Mouse (Mus musculus) layer of hippocampus, adult 11-12 months (tissue): ENCODE data around the gene Mbnl2.
A peak's percentile ranks its signal among the peaks of the same experiment; 100 is the strongest.

Source experiments
- DNase-seq: peaks from one replicate; pipeline ENCODE4 v3.0.0; 2022; ENCODE audit warnings: low spot score

Mbnl2 gene

DNA sequence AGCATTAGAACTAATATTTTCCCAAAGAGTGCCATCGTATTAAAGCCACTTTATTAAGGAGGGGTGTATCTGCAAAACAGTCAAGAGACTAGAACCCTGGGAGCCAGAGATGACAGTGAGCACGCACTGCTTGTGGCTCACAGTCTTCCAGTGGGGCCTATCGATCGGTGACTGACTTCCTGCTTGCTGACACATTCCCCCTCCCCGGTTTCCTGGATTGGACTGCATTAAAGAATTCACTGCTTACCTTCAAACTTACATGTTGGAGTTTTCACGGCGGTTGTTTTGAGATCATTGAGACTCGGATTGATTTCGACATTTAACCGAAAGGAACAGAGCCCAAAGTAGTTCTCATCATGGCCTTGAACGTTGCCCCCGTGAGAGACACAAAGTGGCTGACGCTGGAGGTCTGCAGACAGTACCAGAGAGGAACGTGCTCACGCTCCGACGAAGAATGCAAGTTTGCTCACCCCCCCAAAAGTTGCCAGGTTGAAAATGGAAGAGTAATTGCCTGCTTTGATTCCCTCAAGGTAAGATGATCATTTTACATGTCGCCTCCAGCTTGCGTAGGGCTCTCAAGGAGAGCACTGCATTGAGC lies 49.5 kb downstream of the Mbnl2 start:
- no peak for DNase-seq

DNA sequence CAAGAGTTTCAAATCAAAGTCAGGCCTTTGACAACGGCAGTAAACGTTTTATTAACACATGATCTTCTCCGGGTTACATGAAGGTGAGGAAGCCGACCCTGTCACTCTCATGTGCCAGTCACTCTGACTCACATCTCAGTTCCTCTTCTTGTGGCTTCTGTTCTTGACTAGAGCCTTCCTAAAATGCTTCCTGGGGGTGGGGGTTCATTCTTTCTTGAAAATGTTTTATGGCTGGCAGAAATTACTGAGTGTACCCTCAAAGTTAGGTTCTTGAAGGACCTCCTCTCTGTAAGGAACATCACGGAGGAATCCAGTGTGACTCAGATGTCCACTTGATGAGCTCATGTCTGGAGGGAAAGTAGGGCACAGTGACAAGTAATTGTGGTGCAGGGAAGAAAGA lies 50.2 kb downstream of the Mbnl2 start:
- no peak for DNase-seq

DNA sequence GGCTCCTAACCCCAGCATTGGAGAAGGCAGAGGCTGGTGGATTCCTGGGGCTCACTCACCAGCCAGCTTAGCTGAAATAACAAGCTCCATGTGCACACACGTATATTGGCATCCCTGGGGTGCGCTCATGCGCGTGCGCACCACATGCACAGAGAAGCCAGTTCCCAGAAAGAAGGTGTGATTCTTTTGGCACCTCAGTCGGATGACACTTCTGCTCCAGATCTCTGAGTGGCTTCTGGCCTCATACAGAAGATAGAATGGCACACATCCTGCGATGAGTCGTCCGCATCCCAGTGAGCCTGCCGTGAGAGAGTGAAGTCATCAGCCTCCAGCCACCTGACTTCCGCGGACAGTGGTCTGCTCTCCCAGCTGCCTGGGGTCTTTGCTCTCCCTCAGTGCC lies 55.0 kb downstream of the Mbnl2 start:
- DNase-seq, result peak; percentile 47

DNA sequence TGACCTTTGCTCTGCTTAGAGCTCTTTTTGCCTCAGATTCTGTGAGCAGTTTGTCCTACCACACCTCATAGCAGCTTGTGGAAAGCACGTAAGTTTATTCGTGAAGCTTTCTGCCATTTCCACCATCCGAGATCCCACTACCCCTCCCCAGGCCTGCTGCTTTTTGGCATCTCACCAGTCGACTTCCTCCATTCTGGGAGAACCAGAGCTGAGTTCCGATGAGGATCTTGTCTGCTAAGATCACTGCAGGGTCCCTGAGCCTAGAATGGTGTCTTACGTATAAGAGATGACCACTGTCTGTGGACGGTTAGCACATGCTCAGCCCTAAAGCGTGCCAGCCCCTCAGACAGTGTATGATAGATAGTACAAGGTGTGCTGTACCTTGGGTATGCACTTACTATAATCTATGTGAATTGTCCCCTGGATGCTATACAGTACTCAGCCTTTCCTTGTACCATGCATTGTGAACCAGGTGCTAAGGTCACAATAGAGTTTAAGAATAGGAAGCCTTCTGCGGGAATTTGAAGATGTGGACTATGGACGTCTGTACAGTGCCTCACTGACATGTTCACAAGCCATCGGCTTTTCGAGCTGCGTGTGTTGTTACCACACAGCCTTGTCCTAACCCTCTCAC lies 55.5 kb downstream of the Mbnl2 start:
- no peak for DNase-seq

DNA sequence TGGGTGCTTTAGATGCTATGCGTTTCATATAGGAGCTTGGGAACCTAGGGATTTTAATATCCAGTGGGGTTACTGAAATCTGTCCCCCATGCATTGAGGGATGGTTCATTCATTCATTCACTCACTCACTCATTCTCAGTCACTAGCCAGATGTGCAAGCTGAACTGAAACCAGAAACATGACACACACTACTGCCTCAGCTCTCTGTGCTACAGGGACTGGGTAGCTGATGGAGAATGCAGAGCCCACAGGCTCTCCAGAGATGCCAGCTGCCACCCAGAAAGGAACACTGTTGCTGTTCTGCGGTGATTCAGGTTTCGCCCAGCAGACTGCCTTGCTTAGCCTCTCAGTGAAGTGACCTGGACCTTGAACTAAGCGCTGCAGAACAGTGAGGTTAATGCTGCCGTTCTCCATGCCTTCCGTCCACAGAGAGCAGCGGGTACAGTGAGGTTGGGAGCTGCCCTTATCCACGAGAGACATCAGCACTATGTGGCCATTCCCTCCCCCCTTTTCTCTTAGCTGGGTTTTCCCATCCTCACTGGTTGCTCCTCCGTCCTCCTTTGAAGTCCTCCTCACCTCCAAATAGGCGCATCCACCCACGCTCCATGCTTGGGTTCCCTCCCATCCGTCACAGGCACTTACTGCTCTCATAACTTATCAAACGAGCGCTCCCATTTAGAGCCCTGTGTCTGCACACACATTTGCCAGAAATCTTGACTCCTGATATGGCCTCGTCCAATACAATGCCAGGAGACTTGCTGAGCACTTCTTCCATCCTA lies 58.2 kb downstream of the Mbnl2 start:
- no peak for DNase-seq

DNA sequence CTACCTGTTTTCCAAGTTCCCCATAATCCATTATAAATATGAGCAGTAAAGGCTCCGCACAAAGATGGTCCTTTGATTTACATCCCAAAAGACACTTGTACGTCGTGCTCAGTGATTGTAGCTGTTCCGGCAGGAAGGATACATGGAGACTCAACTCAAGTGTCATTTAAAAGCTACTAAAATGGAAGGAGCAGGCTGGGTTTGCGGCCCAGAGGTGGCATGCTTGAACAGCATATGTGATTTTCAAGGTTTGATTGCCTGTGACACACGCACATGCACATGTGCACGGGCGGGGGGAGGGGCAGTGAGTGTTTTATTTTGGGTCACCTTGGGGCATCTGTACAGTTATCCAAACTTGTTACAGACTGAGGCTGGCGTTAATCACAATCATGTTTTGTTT lies 59.9 kb downstream of the Mbnl2 start:
- DNase-seq, result no peak

DNA sequence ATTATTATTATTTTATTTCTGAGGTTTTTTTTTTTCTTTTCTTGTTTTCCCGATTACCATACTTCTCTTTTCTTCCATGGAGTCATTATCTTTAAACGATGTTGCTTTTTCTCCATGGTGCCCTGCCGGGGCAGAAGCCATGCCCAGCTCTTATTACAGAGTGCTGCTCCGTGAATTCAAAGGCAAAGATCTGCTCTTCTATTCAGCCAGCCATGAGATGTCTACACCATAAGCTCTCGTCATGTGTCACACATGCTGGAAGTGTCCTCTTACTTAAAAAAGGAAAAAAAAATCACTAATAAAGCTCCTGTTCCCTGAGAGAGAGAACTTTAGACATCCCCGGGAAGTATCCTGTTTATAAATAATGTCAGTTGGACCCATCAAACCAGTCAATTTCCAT lies 60.4 kb downstream of the Mbnl2 start:
- DNase-seq, result no peak

DNA sequence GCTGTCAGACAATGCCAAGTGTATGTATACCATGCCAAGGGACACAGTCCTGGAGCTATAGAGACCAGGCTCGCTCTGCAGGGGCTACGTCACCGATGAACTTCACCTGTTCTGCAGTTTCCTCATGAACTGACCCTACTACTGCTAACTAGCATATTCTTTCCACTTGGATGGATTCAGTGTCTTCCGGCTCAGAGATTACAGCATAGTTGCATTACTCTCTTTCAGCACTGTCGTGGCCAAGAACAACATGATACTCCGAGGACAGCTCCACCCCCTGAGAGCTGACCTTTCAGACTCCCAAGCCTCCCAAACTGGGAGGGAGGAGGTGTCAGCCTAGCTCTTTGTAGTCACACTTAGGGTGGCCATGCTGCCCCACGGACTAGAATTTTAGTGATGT lies 60.9 kb downstream of the Mbnl2 start:
- DNase-seq, result no peak

DNA sequence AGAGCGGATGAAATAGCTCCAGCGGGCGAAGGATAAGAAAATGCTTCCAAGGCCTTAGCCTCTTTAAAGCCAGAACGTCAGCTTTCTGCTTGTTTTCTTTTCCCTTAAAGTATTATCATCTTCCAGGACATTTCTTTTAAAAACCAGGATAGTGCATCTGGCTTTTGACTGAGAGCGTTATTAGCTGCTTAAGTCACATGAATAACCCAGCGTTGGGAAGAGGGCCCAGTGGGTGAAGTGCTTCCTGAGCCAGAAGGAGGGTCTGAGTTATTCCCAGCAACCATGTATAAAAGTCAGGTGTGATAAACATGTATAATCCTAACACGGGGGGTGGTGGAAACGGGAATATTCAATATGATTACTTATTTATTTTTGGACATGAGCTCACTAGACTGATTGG lies 61.4 kb downstream of the Mbnl2 start:
- DNase-seq, result no peak

DNA sequence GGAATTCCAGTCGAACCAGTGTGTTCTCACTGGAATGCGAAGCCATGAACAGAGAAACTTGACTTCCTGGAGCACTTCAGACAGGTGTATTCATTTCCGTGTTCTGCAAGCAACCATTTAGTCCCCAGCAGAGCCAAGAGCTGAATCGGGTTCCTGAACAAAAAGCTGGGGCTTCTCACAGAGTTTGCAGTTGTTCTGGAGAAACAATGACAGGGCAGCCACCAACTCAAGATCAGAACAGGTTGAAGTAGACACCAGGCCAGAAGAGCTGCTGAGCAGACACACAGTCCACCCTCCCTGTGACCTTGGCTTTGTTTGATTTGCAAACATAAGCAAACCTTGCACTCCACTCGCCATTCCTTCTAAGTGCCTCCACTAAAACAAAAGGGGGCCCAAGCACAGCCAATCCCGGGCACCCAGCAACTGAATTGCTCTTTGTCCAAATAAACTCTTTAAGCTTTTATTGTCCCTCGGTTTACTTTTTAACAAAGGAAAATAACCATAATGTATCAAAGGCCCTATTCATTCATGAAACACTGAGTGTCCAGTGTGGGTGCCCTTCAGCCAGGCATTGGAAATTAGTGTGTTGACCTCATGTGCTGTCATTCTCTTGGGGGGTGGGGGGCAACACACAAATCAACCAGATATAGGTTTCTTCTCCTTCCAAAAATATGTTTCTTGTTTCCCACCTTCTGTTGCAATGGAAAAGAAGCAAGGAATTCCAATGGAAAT lies 62.4 kb downstream of the Mbnl2 start:
- DNase-seq, result no peak

DNA sequence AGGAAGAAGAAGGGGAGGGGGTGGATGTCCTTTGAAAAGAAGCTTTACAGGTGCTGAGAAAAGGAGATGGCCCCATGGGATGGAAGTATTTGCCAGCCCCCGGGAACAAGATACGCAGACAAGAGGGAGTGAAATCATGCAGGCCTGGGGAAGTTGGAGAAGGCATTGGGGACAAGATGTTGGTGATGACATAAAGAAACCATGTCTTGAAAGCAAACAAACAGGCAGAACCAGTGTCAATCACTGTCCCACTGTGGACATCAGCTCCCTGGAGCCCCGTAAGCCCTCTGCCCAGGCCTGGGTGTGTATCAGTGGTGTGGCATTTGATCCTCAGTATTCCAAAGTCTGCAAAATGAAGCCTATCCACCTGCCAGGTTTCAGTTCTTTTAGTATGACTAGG lies 63.2 kb downstream of the Mbnl2 start:
- no peak for DNase-seq

DNA sequence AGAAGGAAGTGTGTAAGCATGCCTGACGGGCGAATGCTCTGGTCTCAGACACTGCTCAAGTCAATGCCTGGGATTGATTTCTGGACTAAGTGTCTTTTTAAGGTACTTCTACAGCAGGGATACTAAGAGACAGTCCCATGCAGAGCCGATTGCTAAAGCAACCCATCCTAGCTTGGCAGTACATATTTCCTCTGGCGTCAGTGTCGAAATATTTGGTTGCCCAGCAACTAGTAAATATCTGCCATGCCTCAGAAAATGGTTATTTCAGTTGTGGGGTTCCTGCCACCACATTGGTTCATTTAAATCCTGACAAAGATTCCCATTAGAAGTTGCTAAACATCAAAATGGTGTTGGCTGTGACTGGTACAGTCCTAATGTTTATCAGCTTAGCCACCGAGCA lies 66.4 kb downstream of the Mbnl2 start:
- DNase-seq, result no peak

DNA sequence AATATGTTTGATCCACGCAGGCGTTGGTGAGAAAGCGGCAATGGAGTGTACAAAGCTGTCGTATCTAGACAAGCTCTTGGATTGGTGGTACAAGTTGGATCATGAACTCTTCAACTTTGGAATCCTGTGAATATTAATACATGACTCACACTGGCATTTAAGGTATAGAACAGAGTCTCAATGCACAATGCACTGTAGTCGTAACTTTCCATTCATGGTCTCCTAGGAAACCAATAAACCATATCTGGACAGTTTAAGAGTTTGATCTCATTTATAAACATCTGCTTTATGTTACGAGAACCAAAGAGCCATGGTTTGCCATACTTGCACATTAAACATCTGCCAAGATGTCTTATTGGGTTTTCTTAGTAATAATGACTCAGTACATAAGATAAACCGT lies 66.9 kb downstream of the Mbnl2 start:
- no peak for DNase-seq

DNA sequence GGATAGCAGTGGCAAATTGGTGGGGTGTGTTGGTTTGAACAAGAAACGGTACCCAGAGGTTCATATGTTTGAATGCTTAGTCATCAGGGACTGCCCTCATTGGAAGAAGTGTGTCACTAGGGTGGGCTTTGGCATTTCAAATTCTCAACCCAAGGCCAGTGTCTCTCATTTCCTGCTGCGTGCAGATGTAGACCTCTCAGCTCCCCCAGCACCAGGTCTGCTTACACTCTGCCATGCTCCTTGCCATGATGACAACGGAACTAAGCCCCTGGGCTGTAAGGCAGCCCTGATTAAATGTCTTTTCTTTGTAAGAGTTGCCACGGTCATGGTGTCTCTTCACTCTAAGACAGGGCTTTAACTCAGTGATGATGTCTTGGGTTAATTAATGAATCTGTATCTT lies 69.2 kb downstream of the Mbnl2 start:
- no peak for DNase-seq

DNA sequence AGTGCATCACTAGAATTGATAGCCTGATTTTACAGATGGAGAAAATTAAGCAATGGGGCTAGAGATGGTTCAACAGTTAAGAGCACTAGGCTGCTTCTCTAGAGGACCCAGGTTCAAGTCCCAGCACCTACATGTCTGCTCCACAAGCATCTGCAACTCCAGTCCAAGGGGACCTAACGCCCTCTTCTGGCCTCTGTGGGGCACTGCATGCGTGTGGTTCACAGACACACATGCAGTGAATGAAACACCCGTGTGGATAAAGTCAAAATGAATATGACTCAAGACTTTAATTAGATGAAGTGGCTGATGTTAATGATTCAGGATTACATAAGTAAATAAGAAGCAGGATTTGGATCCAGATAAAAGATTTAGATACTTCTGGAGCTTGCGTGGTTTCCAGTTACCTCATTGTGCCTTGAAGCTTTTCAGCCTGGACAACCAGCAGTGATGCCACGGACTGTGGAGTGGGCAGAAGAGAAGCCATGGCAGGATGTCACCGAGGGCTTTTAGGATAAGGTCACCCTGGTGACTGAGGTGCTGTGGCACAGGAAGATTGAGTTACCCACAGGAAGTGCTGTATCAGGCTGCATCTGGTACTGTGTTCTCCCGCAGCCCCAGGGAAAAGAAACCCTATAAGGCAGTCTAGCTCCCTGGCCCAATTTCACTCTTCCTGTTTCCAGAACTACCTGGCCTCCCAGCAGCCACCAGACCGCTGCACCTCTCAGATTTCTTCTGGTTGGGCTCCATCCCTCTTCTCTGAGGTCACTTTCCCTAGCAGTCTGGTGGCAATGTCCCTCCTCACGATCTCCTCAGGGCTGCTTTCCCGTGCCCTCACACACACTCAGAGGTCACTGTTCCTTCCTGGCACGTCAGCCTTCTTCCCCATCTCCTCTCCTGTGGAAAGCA lies 72.2 kb downstream of the Mbnl2 start:
- DNase-seq, result no peak

DNA sequence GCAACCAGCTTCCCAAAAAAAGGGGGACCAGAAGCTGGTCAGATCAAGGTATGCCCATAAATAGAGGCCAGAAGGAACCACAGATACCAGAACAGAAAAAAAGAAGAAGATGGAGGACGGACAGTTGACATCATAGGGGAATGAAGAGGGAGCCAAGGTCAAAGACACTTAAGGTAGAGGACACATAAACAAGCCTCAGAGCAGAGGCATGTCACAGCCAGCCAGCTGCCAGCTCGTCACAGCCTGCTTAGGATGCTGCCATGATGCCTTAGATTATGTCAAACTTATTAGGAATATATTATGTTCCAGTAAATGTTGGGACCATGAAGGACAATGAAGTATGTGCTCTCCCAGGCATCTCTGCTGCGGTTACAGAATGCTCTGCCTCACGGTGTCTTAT lies 73.9 kb downstream of the Mbnl2 start:
- DNase-seq, result no peak

DNA sequence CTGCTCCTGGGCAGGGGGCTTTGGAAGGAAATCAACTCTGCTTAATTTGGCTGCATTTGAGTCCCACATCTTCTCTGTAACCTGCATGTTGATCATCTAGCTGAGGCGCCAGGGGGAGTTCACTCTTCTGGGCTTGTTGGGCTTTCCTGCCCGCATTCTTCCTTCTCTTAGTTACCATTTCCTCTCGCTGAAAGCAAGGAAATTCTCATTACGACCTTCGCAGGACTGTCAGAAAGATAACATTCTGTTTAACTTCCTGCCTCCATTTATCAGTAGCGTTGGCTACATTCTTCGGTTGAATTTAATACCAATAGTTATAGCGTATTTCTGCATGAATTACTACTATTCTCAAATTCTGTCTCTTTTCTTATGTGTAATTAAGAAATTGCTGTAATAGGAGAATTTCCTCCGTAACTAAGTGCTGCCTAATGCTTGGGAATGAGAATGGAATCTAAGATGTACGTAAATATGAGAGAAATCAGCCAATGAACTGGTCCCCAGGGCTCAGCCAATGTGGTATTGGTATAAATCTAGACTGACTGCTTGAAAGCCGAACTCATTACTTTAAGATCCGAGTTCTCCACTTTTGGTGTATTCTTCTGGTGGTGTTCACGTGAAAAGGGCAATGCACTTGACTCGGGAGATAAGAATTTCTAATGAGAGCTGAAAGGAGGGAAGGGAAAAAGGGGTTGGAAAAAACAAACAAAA lies 76.8 kb downstream of the Mbnl2 start:
- DNase-seq, result no peak

DNA sequence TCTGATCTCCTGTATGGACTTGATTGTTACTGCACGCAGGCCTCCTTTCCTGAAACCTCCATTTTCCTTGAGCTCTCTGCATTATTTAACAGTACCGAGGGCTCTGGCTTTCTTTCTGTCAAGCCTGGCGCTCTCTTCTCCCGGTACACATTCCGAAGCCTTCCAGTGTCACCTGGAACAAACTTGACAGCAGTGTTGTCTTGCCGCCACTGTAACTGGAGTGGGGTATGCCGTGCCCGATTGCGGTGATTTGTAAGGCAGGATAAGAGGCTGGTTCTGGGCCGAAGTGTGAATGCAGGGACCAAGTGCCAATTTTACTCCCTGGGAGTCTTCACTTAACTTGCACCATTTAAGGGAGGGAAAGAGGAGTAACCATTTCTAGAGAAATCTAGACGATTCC lies 77.7 kb downstream of the Mbnl2 start:
- no peak for DNase-seq

DNA sequence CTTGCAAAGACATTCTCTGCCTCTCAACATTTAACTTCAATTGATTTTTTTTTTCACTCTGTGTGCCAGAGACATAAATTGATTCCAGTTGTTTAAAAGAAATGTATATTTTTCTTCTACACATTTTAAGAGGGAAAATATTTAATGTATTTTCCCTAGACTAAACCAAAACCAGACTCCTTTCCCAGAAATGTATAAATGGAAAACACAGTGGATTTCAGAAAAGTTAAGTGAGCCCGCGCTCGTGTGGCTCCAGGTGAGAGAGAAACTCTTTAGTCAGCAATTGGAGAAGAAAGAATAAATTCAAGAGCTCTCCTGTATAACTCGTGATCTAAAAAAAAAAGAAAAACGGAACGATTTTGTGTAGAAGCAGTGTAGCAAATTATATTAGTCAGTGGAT lies 79.1 kb downstream of the Mbnl2 start:
- DNase-seq, result no peak

DNA sequence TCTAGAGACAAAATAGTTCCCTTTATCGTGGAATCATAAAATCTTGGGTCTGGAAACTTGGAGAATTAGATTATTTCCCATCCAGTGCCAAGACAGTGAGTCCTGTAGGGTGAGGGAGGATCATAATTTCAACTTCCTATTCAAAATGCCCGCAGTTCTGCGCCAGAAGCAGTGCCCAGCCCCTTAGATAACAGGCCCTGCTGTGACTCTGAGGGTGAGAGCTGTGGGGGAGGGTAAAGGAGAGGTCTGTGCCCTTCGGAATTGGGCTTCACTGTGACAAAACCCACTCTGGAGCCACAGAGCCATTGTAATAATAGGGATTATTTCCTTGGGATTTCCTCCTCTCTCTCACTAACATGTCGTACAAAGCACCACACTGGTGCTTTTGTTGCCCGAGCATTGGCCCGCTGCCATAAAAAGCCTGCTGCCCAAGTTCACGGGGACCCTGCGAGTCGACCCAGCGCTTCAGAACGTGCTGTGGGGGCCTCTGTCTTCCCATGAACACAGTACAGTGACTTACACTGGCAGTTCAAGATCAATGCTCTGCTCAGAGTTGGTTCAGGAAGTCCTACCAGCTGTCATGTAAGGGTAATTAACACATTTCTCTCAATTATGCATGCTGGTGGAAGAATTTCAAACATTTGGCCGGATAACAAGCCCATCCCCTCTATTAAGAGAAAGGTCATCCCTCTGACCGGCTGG lies 79.7 kb downstream of the Mbnl2 start:
- peak; percentile 47 for DNase-seq
